Mouse (Mus musculus): ENCODE data around the gene Cyb5d1. TPM values are rescaled to one million over a fixed set of nuclear protein-coding genes. Genes with fewer than 3 reads are reported as not detected.
A peak's percentile ranks its signal among the peaks of the same experiment; 100 is the strongest.
"Not testable (repeated sequence)": the region's sequence is repeated elsewhere in the genome, so short reads cannot be mapped to it uniquely, and the experiment has no call there.

The Cyb5d1 gene
- total RNA-seq, 2 experiments from 2014 or later: 29.6 to 31.8 TPM

DNA sequence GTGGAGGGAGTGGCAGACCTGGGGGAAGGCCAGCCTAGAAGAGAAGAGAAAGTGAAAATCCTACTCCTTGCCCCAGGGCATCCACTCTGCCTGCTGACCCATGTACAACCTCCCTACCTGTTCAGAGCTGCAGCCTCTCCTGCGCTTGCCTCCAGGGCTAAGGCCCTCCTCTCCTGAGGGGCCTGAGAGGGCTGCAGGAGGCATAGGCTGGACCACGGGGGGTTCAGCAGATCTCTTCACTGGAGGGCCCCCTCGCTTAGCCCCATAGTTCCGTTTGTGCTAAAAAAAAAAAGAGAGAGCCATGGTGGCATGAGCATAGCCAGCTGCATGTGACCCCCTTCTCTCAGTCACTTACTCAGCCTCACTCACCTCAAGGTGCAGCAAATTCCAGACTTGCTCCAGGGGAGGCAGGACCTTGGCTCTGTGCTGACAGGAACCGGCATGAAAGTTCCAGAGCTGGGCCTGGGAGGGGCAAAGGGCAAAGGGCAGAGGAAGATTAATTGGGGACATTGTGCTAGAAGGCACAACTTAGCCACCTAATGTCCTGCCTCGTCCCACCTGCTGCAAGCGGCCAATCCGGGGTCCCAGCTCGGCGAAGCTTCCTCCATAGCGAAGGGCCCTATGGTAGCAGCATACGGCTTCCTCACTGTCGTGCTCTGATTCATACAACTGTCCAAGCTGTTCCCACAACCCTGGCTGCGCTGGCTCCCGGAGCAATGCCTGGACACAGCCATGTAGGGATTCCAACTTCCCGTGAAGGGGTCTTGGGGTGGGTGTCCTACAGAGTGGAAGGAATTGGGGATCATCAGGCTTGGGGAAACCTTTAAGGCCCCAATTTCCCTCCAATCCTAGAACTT is 11.7 kb upstream of the Cyb5d1 start:
- no peak for DNase-seq
- intact Hi-C loops (cut with DNase I): no loop called here

DNA sequence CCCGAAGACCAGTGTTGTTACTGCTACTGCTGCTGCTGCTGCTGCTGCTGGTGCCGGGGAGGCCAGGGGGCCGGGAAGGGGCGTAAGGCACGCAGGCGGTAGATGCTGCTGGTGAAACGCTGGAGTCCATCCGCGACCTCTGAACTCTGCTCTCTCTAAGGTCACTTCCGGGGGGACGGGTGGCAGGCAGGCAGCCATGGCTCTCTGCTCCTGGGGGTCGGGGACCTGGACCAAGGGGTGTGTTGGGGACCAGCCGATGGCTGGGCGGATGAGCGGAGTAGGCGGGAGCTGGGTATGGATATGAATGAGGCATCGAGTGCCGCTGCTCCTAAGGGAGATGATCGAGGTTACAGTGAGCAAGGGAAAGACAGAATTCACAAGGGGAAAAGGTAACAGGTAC is 10.9 kb upstream of the Cyb5d1 start:
- intact Hi-C loops (cut with DNase I): no loop called here

DNA sequence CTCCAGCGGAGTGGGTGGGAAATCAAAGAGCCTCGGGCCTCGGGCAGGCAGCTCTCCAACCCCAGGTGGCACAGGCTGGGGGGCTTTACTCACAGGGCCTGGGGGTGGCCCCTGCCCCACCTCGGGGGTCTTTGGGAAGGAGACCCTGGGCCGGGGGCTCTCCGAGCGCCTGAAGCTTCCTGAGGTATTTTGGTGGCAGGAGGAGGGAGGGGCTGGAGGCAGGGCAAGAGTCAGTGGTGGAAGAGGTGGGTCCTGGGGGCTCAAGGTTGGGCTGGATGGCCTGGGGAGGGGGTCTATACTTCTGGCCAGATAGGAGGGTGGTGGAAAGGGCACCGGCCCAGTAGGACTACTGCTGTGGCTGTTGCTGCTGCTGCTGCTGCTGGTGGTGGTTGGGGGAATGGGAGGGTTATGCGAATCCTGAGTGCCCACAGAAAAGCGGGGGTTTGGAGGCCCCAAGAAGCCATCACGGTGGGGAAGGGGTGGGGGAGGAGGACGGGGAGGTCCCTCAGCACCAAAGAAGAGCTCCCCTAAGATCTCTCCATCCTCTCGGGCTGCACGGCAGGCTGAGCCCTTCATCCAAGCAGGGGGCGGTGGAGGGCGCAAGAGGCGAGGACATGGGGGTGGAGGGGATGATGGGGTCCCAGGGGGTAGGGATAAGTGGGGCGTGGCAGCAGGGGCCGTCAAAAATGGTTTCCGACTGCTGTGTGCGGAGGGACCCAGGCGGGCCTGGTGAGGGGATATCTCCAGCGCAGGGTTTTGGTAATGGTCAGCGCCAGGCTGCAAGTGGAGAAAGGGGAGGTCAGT is 10.2 kb upstream of the Cyb5d1 start:
- intact Hi-C loops (cut with DNase I): no loop called here

More for the DNA sequence above, 10.9 kb upstream of the Cyb5d1 start:
- no peak for DNase-seq

DNA sequence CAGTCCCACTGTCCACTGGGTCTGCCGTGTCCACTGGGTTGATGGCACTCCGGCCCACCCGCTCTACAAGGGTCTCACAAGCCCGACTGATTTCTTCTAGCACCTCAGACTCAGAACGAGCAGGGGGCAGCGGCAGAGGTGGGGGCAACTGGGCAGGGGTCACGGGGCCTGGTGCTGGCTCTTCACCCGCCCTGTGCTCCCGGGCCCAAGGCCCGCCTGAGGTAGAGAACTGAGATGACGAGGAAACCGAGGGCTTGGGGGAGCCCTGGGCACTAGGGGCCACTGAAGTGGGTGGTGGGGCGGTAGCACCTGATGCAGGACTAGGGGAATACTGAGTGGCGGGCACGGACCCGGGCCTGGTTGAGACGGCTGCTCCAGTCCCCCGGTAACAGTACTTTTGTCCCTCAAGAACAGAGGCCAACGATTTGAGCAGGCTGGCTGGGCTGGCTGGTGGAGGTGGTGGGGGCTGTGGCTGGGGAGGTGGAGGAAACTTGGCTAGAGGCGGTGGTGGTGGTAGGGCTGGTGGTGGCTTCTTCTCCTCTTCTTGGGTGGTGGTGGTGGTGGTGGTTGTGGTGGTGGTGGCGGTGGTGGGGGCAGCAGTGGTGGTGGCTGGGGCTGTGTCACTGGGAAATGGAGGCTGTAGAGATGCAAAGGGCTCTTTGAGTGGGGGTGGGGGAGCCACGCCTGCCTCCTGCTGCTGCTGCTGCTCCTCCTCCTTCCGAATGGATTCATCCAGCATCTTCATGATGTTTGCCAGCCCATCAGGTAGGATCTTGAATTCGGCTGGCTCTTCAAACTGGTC is 9.4 kb upstream of the Cyb5d1 start:
- DNase-seq: no peak
- intact Hi-C loops (cut with DNase I): no loop called here

More for the DNA sequence above, 10.2 kb upstream of the Cyb5d1 start:
- no peak for DNase-seq

DNA sequence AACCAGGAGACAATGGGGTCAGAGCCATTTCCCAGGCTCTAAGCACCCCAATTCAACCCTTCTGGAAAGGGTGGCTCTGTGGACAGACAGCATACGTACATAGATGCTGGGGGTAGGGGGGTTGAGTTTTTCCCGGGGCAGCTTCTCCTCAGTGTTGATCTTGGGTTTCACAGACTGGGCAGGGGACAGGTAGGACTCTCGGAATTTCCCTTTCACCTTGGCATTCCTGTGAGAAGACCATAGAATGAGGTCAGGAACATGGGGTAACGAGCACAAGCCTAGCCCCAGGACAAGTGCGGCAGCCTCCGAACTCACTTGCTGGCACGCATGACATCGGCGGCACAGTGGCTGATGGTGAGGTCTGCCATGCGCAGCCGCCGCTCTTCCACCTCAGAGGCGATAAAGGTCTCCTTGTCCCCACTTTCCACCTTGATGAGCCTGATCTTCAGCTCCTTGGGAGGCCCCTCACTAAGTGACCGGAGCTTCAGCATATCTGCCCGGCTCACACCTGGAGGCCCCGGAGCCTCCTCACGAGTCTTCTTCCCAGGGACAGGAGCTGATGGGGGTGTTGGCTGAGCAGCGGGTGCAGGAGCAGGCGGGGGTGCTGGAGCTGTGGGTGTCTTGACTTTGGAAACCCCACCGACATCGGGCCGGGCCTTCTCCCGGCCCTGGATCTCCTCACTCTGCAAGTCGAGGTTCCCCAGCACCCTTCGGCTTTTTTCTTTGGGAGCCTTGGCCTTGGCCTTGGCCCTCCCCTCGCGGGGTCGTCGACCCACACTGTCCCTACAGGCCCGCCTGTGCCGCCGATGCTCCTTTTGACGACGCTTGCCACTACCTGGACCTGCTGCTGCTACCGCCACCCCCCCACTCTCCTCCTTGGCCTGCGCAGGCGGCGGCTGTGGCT is 8.5 kb upstream of the Cyb5d1 start:
- intact Hi-C loops (cut with DNase I): no loop called here

DNA sequence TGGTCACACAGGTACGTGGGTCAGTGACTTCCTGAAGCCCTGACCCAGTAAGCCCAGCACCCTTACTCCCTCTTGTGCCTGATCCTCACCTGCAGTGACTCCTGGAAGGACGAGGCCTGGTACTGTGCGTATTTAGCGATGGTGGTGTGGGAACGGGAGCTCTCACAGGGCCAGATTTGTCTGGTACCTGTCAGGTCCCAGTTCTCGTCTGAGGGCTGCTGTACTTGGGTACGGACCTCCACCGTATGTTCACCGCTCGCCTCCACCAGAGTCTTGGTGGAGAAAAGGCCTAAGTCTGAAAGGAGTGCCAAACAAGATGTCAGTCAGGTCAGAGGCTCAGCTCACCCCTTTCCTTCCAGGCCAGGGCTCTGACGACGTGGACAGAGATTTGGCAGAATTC is 6.6 kb upstream of the Cyb5d1 start:
- intact Hi-C loops (cut with DNase I): loop anchor here (1.0 to 2.0 kb wide), 4 partner anchors 17 to 112 kb away; no protein-coding TSS in a partner anchor
- no peak for DNase-seq

More for the DNA sequence above, 8.5 kb upstream of the Cyb5d1 start:
- no peak for DNase-seq

DNA sequence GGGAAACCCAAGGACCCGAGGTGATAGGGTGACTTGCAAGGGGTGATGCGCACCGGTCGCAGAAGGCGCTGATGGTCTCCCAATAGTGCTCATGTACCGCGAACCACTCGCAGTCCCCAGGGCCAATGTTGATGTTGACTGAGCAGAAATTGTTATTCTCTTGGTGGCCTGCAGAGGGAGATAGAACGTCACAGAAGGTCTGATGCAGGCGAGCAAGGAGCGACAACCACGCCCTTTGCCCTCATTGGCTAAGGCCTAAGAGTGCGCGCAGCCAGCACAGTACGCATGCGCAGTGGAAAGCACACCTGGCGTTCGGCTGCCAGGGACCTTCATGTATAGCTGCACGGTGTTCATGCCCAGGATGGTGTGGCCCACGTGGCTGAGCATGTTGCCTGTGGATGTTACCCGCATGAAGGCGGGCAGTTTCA is 5.8 kb upstream of the Cyb5d1 start:
- DNase-seq: peak; percentile 82 to 84
- intact Hi-C loops (cut with DNase I): loop anchor here (1.0 to 2.0 kb wide), 4 partner anchors 18 to 113 kb away; no protein-coding TSS in a partner anchor

DNA sequence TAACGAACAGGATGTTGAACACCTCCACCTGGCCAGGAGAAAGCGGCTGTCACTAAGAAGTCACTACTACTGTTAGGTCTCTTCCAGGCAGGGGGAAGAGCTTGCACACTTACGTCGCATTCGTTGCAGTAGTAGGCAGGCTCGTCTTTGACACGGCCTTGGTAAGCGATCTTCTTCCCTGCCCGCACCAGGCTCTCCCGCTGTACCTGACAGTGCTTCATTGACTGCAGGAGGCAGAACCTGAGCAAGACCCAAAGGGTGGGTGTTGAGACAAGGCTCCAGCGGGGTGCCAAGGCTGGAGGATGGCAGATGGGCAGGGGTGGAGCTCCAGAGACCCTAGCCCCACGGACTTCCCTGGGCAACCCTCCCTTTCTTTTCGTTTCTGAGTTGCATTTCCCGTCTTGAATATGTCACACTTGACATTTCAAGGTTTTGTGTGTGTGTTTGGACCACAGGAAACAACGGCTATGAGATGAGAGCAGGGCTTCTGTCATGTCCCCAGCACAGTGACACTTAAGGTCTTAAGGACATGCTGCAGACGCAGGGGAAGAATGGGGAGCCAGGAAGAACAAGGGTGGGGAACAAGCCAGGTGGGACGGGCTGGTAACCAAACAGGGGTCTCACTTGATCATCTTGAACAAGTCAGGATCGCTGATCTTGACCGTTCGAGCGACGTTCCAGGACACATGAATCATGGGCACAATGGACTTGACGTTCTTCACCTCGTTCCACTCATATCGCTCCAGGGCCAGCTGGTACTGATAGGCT is 4.8 kb upstream of the Cyb5d1 start:
- DNase-seq: no peak
- intact Hi-C loops (cut with DNase I): loop anchor here (2.0 kb wide), 2 partner anchors 19 to 105 kb away; no protein-coding TSS in a partner anchor

DNA sequence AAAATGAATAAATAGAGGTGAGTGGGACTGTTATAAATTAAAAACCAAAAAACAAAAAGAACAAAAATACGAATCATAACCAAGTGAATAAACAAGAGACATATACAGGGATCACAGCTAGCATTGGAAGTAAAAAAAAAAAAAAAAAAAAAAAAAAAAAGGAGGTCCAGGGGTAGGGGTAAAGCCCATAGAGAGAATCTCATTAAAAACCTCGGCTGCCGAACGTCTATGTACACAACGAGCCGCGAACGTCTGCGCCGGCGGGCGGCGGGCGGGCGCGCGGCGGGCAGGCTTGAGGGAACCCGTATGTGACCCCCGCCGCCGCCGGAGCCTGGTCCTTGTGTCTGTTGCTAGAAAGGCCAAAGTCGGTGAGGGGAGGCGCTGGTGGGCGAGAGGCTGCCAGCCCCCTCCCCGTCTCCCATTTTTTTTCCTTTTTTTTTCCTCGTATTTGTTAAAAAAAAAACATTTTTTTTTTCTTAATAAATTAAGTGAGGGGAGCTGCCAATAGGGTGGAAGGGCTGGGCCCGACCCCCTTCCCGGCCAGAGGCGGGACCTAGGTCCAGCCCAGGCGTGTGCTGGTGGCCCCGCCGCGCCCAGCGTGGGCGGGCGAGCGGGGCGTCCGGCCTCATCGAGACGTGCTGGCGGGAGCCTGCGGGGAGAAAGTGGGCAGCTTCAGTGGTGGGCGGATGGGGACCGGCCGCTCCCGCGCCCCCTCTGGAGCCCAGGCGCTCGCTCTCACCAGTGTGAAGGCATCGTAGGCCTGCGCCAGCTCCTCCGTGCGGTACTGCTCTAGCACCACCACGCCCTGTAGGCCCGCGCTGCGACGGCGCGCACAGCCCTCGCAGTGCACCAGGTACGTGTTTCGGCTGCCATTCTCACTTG is 4.0 kb upstream of the Cyb5d1 start:
- intact Hi-C loops (cut with DNase I): loop anchor here (2.0 to 5.0 kb wide), 3 partner anchors 19 to 302 kb away; partner anchors contain the start of gene Per1
- DNase-seq: no peak

DNA sequence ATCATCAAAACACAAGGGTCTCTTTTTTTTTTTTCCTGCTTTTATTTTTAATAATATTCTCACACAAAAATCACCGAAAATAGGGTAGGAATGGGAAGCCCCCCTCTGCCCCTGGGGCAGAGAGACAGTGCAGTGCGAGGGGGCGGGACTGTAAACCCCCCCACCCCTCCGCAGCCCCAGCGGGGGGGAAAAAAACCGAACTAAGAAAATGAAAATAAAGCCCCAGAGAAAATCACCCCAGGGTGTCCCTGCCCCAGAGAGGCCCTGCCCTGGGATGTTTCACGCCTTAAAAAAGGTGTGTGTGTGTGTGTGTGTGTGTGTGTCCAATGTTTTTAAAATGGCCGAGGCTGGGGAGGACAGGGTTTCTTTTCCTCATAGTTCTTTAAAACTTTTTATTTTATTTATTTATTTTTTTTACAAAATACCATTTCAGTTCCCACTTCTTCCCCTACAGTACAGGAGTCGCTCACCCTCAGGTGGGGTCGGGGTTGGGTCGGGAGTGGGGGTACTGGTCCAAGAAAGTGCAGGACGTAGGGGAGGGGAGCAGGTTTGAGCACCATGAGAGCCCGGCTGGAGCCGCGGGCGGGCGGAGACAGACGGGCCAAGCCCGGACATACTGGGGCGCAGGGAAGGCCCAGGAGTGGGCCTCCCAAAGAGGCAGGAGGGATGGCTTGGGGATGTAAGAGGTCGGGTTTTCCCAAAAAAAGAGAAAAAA is 3.2 kb upstream of the Cyb5d1 start:
- no peak for DNase-seq
- intact Hi-C loops (cut with DNase I): loop anchor here (5.0 kb wide), 1 partner anchor 301 kb away; the partner anchor contains the start of gene Per1

DNA sequence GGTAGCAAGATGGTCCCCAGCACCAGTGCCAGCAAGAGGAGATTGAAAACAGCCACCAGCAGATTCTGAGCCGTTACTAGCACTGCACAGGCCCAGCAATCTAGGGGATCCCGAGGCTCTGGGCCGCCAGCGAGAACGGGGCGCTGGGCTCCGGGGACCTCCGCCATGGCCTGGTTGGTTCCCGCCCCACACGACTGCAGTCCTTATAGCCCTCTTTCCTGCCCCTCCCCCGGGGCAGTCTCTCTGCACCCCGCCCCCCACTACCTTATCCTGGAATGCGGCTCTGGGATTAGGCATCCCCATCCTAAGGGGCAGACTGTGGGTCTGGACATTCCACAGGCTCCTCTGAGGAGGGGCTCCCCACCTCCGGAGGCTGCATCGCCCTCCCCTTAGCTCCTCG is 2.6 kb upstream of the Cyb5d1 start, which contains the start of gene Tmem88:
Gene Tmem88 (minus strand): TSS at position 176 of the 400 bp plus-strand sequence.
- intact Hi-C loops (cut with DNase I): loop anchor here (5.0 kb wide), 1 partner anchor 301 kb away; the partner anchor contains the start of gene Per1
- peak; percentile 58 to 70 for DNase-seq

DNA sequence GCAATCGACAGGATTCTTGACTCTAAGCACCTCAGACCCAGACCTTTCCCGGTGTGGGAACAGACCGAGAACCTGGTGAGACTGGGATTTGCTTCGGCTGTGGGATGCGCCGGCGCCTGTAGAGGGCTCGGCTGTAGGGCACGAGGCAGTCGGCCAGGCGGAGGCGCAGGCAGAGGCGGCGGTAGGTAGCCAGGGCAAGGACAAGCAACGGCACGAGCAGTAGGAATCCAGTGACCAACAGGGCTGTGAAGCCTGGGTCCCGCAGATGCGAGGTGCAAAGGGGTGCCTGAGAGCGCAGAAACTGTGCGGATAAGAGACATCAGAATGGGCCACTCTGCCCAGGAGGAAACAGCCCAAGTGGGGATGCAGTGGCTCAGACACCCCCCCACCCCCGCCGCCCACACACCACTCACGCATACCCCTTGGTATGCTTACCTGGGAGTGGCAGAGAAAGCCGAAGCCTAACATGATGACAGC is 2.2 kb upstream of the Cyb5d1 start:
- intact Hi-C loops (cut with DNase I): loop anchor here (5.0 kb wide), 1 partner anchor 300 kb away; the partner anchor contains the start of gene Per1

DNA sequence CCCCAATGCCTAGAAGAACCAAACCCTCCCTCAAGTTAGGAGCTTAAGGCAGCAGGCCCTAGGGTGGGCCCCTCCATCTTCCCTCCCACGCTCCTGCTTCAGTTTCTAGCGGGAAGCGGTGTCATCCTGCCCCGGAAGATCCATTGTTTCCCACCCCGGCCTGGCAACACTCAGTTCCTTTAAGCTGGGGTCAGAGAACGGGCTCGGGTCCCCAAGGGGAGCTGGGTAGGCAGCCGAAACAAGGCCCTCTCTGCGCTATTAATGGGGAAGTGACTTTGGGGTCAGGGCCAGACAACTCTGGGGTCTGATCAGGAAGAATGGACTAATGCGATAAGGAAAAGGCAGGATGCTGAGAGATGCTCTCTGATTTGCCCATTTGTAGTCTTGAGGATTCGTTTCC is 1.3 kb upstream of the Cyb5d1 start:
- intact Hi-C loops (cut with DNase I): loop anchor here (5.0 kb wide), 1 partner anchor 299 kb away; the partner anchor contains the start of gene Per1
- peak; percentile 62 to 67 for DNase-seq

More for the DNA sequence above, 2.2 kb upstream of the Cyb5d1 start:
- no peak for DNase-seq

DNA sequence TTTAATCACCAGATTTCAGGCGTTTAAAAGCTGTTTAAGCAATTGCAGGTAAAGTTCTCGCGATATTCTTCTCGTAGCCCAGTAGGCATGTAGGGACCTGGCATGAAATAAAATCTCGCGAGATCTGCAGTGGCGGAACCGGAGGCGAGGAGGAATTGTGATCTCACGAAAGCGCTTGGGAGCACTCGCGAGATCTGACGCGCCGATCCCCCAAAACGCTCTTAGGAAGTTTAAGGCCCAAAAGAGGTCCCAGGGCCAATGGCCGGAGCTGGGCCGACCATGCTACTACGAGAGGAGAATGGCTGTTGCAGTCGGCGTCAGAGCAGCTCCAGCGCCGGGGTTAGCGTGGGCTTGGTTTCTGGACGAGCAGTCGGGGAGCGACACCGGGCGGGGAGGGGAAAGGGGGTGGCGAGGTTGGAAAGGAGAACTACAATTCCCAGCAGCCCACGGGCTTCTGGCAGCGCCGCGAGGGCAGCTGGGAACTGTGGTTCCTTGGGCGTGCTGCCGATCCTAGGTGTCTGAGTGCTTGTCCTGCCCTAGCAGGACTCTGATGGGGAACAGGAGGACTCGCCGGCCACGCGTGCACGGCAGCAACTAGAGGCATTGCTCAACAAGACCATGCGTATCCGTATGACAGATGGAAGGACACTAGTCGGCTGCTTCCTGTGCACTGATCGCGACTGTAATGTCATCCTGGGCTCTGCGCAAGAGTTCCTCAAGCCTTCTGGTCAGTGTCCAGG is 373 bp upstream of the Cyb5d1 start:
- peak; percentile 92 to 97 for DNase-seq
- intact Hi-C loops (cut with DNase I): loop anchor here (5.0 kb wide), 1 partner anchor 299 kb away; the partner anchor contains the start of gene Per1

DNA sequence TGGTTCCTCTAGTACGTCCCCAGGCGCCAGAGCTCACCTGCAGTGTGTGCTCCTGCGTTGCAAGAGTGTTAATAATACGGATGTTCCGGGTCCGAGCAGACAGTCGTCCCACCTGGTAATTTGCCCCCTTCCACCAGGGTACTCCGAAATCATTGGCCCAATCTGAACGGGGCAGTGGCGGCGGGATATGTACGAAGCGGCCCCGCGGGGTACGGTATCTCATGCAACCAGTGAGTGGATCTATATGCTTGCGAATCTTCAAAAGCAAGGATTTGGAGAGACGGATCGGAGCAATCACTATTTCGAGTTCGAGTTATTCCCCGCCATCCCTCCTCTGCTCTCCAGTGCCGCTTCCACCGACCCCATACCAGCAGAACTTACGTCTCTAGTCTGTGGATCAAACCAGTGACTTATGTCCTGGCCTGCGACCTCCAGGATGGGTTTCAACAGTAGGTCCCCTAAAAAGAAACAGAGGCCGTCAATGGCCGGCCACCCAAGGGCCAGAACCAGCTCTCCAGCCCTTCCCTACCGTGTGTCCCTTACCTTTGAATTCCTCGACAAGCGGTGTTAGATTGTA is 752 bp downstream of the Cyb5d1 start:
- intact Hi-C loops (cut with DNase I): loop anchor here (5.0 kb wide), 1 partner anchor 297 kb away; the partner anchor contains the start of gene Per1
- DNase-seq: not testable (repeated sequence)
